Mouse (Mus musculus): Measurements from ENCODE around the gene Lrp2bp.

The Lrp2bp gene

GRCm38 (mm10) chr8:46024392-46024791 is 25.3 kb downstream of the Lrp2bp start:
- no peak for DNase-seq (ENCODE audit: low read depth, low spot score)

GRCm38 (mm10) chr8:46036217-46036616 is 37.1 kb downstream of the Lrp2bp start:
- DNase-seq (ENCODE audit: low read depth, low spot score): no peak

GRCm38 (mm10) chr8:46039666-46040065 is 40.6 kb downstream of the Lrp2bp start:
- DNase-seq (ENCODE audit: low read depth, low spot score): no peak

GRCm38 (mm10) chr8:46040260-46040659 is 41.2 kb downstream of the Lrp2bp start:
- no peak for DNase-seq (ENCODE audit: low read depth, low spot score)

GRCm38 (mm10) chr8:46072798-46073197 is 73.7 kb downstream of the Lrp2bp start:
- DNase-seq (ENCODE audit: low read depth, low spot score): no peak

- DNase-seq (ENCODE audit: low read depth, low spot score): no peak
Observed at GRCm38 (mm10) chr8:46073540-46074140, 74.5 kb downstream of the Lrp2bp start.

GRCm38 (mm10) chr8:46075223-46075622 is 76.1 kb downstream of the Lrp2bp start:
- no peak for DNase-seq (ENCODE audit: low read depth, low spot score)

- no peak for DNase-seq (ENCODE audit: low read depth, low spot score)
Observed at GRCm38 (mm10) chr8:46078866-46079265, 79.8 kb downstream of the Lrp2bp start.
